Mouse (Mus musculus) layer of hippocampus, adult 6 months (tissue): Measurements from ENCODE around the gene Haus2. TPM values are rescaled to one million over a fixed set of nuclear protein-coding genes. Genes with fewer than 3 reads are reported as not detected.

Experiments used
- long read RNA-seq, 2 experiments: library from polyadenylated mRNA; unstranded; transcript quantifications; one replicate each; pipeline ENCODE4 v2.0.0; 2019 to 2020
- polyA plus RNA-seq: library from polyadenylated mRNA; unstranded; fragments of <200 nt; fragmentation: Nextera tagmentation; gene quantifications from 2 replicates; pipeline ENCODE4 v1.2.3, GENCODE M21; 2021

Gene Haus2
- polyA plus RNA-seq: 11.6 and 12.9 TPM in 2 replicates
- long read RNA-seq, experiment 1, transcript Haus2-203 (6 exons, 3,154 nt): major isoform, 13 of 25 reads
- long read RNA-seq, experiment 1, partial matches to known transcripts: 4 of 25 reads
- long read RNA-seq, experiment 1, other reads (novel, unspliced or antisense): 5 of 25 reads
- long read RNA-seq, experiment 2, transcript Haus2-203 (6 exons, 3,154 nt): major isoform, 64 of 82 reads
- long read RNA-seq, experiment 2, transcript Haus2-201 (5 exons, 1,430 nt): minor isoform, 8 of 82 reads
- long read RNA-seq, experiment 2, partial matches to known transcripts: 3 of 82 reads
- long read RNA-seq, experiment 2, other reads (novel, unspliced or antisense): 4 of 82 reads

DNA sequence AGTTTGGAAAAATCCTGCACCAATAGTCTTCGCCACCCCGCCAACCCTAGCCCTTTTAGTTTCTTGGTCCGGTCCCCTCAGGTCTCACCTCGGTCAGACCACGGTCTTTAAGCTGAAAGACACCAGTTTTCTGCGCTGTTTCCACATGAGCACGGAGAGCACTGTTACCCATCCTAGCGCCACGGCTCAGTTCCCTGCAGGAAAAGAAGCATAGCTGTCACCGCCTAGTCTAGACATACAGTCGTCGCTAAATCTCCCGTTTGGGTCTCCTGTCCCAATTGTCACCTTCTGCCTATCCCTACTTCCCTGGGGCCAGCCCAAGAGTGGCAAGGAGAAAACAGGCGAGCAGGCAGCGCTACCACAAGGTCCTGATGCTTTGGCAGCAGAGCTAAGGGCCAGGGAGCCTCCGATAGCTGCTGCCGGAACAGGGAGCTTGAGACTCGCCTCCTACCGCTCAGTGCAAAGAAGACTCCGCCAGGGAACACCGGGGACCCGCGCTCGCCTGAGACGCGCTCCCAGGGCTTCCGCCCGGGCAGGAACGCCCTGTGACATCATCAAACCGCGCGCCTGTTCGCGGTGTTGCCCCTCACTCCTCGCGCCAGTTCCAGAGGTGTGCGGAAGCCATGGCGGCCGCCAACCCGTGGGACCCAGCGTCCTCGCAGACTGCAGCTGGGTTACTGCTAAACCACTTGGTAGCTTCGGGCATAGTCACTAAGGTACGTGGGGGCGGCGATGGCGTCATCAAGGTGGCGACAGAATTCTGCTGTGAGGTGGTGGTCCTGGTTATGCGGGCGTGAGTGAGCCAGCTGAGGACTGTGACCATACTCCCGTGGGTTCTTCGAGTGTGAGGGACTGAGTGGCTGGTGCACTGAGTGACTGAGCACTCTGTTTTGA, at the start of gene Haus2, which contains the start of gene Lrrc57:
TSS of gene Haus2 (plus strand) at position 554 of the 894 bp plus-strand sequence.
TSS of gene Lrrc57 (minus strand) at position 691 of the 894 bp plus-strand sequence.

DNA sequence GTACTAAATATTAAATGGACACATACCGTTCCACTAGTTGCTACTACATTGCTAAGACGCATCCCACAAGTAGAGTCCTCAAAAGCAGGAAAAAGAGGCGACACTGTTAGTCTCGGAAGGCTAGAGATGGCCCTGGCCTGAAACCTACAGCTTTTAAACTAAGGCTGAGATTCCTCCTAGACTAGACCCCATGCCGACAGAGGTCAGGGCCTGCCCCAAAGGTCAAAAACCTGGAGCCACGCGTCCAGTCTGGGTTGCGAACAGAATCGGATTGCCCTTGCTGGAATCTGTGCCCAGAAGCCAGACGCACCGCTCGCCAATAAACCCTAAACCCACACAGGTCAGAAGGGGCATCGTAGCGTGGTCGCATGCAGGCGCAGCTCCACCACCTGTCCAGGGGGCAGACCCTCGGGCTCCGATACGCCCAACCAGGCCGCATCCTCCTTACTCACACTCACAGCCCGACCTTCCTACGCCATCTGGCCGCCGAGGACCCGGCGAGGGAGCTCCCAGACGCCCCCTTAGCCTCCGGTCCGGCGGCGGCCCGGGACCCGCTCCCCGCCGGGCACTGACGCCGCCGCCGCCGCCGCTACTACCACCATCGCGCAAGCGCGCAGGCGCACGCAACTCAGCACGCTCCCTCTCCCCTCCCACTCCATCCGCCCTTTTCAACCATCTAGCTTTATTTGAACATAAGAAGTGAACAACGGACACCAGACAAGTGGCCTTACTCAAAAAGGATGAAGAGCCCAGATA, 45.8 kb upstream of the Haus2 start, which contains the start of gene Zfp106:
TSS of gene Zfp106 (minus strand) at position 609 of the 756 bp plus-strand sequence.

DNA sequence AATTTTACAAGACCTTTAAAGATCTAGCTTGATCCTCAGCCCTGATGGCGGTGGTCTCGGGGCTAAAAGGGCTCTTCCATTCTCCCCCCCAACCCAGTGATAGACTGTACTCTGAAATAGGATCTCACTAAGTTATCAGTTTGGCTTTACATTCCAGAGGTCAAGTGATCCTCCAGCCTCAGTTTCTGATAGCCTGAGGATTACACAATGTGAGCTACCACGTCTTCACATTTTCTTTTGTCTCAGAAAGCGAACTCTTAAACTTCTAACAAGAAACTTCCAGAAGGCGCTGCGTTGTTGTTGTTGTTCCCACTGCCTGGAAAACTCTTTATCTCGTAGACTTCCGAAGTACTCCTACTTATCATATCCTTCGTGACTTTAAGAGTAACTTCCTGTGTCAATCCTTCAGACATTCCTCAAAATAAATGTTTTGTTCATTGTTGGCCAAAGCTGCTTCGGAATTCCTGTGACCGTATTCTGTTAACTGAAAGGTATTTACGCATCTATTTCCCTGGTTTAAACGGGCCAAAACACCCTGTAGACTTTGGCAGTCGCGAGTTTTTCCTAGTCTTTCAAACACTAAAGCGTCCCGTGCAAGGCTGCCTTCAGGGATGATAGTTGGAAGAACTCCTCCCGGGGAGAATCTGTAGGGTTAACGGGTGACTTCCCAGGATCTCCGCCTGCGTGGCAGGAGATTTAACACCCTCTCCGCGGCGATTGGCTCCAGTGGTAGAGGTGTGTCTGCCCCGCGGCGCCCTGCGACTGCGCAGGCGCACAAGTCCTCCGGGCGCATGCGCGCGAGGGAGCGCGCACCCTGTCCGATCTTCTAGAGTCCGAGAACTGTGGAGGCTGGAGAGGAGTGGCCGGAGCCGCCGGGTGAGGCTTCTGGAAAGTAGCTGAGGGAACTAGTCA, 42.0 kb upstream of the Haus2 start, which contains the start of gene Snap23:
TSS of gene Snap23 (plus strand) at position 786 of the 912 bp plus-strand sequence.

DNA sequence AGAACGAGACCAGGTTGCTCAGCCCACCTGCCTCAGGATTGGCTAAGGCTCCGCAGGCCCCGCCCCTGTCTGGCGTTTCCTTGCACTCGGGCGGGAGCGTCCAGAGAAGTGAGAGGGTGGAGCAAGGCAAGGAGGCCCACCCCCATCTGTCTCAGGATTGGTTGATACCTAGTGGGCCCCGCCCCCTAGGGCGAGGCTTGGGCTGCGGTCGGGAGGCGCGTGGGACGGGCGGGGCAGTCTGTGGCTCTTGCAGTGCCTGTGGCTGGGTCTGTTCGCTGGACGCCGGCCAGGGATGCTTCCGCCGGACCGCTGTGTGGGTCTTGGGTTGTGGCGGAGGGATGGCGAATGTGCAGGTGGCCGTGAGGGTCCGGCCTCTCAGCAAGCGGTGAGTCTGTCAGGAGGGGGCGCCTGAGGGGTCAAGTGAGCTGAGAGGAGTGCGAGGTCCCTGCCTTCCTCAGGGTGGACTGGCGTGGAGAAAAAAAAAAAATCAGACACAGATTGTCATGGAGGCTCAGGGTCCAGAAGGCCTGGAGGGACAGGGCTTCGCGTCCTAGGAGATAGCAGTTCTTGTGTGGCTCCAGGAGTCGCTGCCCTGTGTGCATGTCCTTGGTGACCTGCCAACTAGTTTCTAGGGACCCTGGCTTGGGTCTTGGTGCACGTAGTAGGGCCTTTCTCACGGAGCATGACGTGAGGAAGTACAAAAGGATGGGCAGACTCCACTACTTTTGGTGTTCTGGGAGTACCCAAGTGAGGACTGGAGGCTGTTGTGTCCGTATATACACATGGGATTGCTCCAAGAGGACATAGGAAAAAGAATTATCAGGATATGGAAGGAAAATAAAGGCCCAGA, 19.9 kb downstream of the Haus2 start, which contains the start of gene Stard9:
TSS of gene Stard9 (plus strand) at position 236 of the 850 bp plus-strand sequence.

Other genes starting within 250 kb of the Haus2 start
- 4.7 and 5.8 TPM in 2 replicates for gene Ganc, start 205.5 kb upstream of the Haus2 start, polyA plus RNA-seq
- gene Tmem87a, start 205.3 kb upstream of the Haus2 start, polyA plus RNA-seq: 2.5 and 4.1 TPM in 2 replicates
- 10.4 TPM in 2 replicates for gene Capn3, start 153.4 kb upstream of the Haus2 start, polyA plus RNA-seq
- gene Zfp106, start 45.5 kb upstream of the Haus2 start, polyA plus RNA-seq: 98.4 and 110 TPM in 2 replicates
- gene Snap23, start 41.7 kb upstream of the Haus2 start, polyA plus RNA-seq: 7.6 and 10.2 TPM in 2 replicates
- gene Lrrc57, start 137 bp downstream of the Haus2 start, polyA plus RNA-seq: 52.5 and 58.4 TPM in 2 replicates
- 0.46 and 0.80 TPM in 2 replicates for gene Stard9, start 19.7 kb downstream of the Haus2 start, polyA plus RNA-seq
- 0.78 and 1.9 TPM in 2 replicates for gene Cdan1, start 240.7 kb downstream of the Haus2 start, polyA plus RNA-seq
- 6.2 and 7.3 TPM in 2 replicates for gene Ttbk2, start 241.2 kb downstream of the Haus2 start, polyA plus RNA-seq